Mouse (Mus musculus) thymus, postnatal 0 days (tissue): Measurements from ENCODE around the gene Etfrf1. TPM values are rescaled to one million over a fixed set of nuclear protein-coding genes. Genes with fewer than 3 reads are reported as not detected.
A peak's percentile ranks its signal among the peaks of the same experiment; 100 is the strongest.

ENCODE experiments used
- DNase-seq: peaks from one replicate; pipeline ENCODE4 v3.0.0-alpha.2; 2015; ENCODE audit warnings: low spot score
- polyA plus RNA-seq: library from polyadenylated mRNA; unstranded; fragments of >200 nt; fragmentation: Nextera tagmentation; extraction: Ambion mirVana; gene quantifications from 2 replicates; pipeline ENCODE4 v1.2.1, GENCODE M21; 2015

Gene Etfrf1
- polyA plus RNA-seq, 1 experiment from 2014 or later = 29.7 TPM

GRCm38 (mm10) chr6:145224246-145224645 is 13.3 kb downstream of the Etfrf1 start:
- no peak for DNase-seq

GRCm38 (mm10) chr6:145226296-145226695 is 15.4 kb downstream of the Etfrf1 start:
- no peak for DNase-seq

GRCm38 (mm10) chr6:145234391-145234790 is 23.5 kb downstream of the Etfrf1 start:
- no peak for DNase-seq

- no peak for DNase-seq
Observed at GRCm38 (mm10) chr6:145235367-145235766, 24.4 kb downstream of the Etfrf1 start.

GRCm38 (mm10) chr6:145237148-145237547 is 26.2 kb downstream of the Etfrf1 start:
- no peak for DNase-seq

GRCm38 (mm10) chr6:145240285-145240684 is 29.4 kb downstream of the Etfrf1 start:
- no peak for DNase-seq

GRCm38 (mm10) chr6:145242521-145242920 is 31.6 kb downstream of the Etfrf1 start:
- peak; percentile 72 for DNase-seq

GRCm38 (mm10) chr6:145246841-145247240 is 35.9 kb downstream of the Etfrf1 start:
- DNase-seq = no peak

GRCm38 (mm10) chr6:145247886-145248285 is 37.0 kb downstream of the Etfrf1 start:
- no peak for DNase-seq

- peak; percentile 68 for DNase-seq
Observed at GRCm38 (mm10) chr6:145249291-145250184, 38.6 kb downstream of the Etfrf1 start.

GRCm38 (mm10) chr6:145250185-145250791 is 39.4 kb downstream of the Etfrf1 start, which contains the start of gene Kras:
TSS of gene Kras (minus strand) at chr6:145250239.
- peak; percentile 92 for DNase-seq

GRCm38 (mm10) chr6:145250820-145251219 is 39.9 kb downstream of the Etfrf1 start:
- no peak for DNase-seq

GRCm38 (mm10) chr6:145255952-145256700 is 45.2 kb downstream of the Etfrf1 start:
- no peak for DNase-seq

- no peak for DNase-seq
Observed at GRCm38 (mm10) chr6:145256701-145257073, 45.8 kb downstream of the Etfrf1 start.

- no peak for DNase-seq
Observed at GRCm38 (mm10) chr6:145262314-145262713, 51.4 kb downstream of the Etfrf1 start.

Other genes starting within 250 kb of the Etfrf1 start
- 8.9 and 11.8 TPM in 2 replicates for gene Bcat1, start 134.9 kb upstream of the Etfrf1 start, polyA plus RNA-seq
- 178 TPM in 2 replicates for gene Lrmp, start 95.5 kb upstream of the Etfrf1 start, polyA plus RNA-seq
- gene Casc1, start 129 bp upstream of the Etfrf1 start, polyA plus RNA-seq = 0.51 and 0.78 TPM in 2 replicates
- 122 and 134 TPM in 2 replicates for gene Kras, start 39.1 kb downstream of the Etfrf1 start, polyA plus RNA-seq